Mouse (Mus musculus): ENCODE results near the gene Tenm4. TPM values are rescaled to one million over a fixed set of nuclear protein-coding genes. Genes with fewer than 3 reads are reported as not detected.

The Tenm4 gene
- polyA plus RNA-seq, 2 experiments = 0.11 to 0.28 TPM

- TF ChIP-seq EP300 (IDR thresholded peaks at IDR 0.05; ENCODE audit: low read depth) = no peak
- TF ChIP-seq CTCF (IDR thresholded peaks at IDR 0.05; ENCODE audit: low read depth) = no peak
- Histone ChIP-seq H3K36me3 (replicated peaks; ENCODE audit: control insufficient read depth, insufficient read depth, low read depth) (no peaks in the 10 kb centered on the region), H3K4me3 (ENCODE audit: insufficient read depth in 1 of 2, low read depth in 2 of 2, low read length in 2 of 2) (no peak overlapping the region), H3K4me1 (replicated peaks; ENCODE audit: control insufficient read depth in 2 of 2, insufficient read depth in 2 of 2, low read length in 1 of 2) (no peaks in the 10 kb centered on the region), H3K27me3 (ENCODE audit: control insufficient read depth, insufficient read depth, low read length) (no peaks in the 10 kb centered on the region), H3K27ac (no peak overlapping the region), H3K9ac (replicated peaks) (no peak overlapping the region), H3K4me2 (ENCODE audit: low read depth) (no peak overlapping the region), H3K9me3 (ENCODE audit: control insufficient read depth, low read length) (no peaks in the 10 kb centered on the region)
- 65% methylated on average over 11 of the region's 11 CpGs for WGBS (ENCODE audit: insufficient replicate concordance)
- DNase-seq (ENCODE audit: low read depth in 3 of 3, low spot score in 3 of 3) (no peak), ATAC-seq (ENCODE audit: insufficient read depth) (no peak)
Observed at GRCm38 (mm10) chr7:96409323-96409880, 238.4 kb downstream of the Tenm4 start.

- no peaks in the 10 kb centered on the region for H3K9me3 ChIP-seq (ENCODE audit: control insufficient read depth, low read length)
- H3K4me1 ChIP-seq (replicated peaks; ENCODE audit: control insufficient read depth in 2 of 2, insufficient read depth in 2 of 2, low read length in 1 of 2) = no peaks in the 10 kb centered on the region
- H3K27me3 ChIP-seq (ENCODE audit: control insufficient read depth, insufficient read depth, low read length) = no peaks in the 10 kb centered on the region
- 13% methylated on average over 1 of the region's 1 CpGs for WGBS (ENCODE audit: insufficient replicate concordance)
- H3K9ac ChIP-seq (replicated peaks) = no peak overlapping the region
- no peak overlapping the region for H3K4me2 ChIP-seq (ENCODE audit: low read depth)
- H3K27ac ChIP-seq = no peak overlapping the region
- H3K36me3 ChIP-seq (replicated peaks; ENCODE audit: control insufficient read depth, insufficient read depth, low read depth) = no peaks in the 10 kb centered on the region
- DNase-seq (ENCODE audit: low read depth in 3 of 3, low spot score in 3 of 3) (no peak), ATAC-seq (ENCODE audit: insufficient read depth) (no peak)
- no peak for TF ChIP-seq CTCF (IDR thresholded peaks at IDR 0.05; ENCODE audit: low read depth)
- no peak for TF ChIP-seq EP300 (IDR thresholded peaks at IDR 0.05; ENCODE audit: low read depth)
- H3K4me3 ChIP-seq (ENCODE audit: insufficient read depth in 1 of 2, low read depth in 2 of 2, low read length in 2 of 2) = no peak overlapping the region
Observed at GRCm38 (mm10) chr7:96413822-96414221, 242.8 kb downstream of the Tenm4 start.

GRCm38 (mm10) chr7:96414290-96415055 lies 243.4 kb downstream of the Tenm4 start:
- no peak overlapping the region for H3K9ac ChIP-seq (replicated peaks)
- ATAC-seq (ENCODE audit: insufficient read depth) = no peak
- H3K36me3 ChIP-seq (replicated peaks; ENCODE audit: control insufficient read depth, insufficient read depth, low read depth) = no peaks in the 10 kb centered on the region
- no peak overlapping the region for H3K4me3 ChIP-seq (ENCODE audit: insufficient read depth in 1 of 2, low read depth in 2 of 2, low read length in 2 of 2)
- H3K4me1 ChIP-seq (replicated peaks; ENCODE audit: control insufficient read depth in 2 of 2, insufficient read depth in 2 of 2, low read length in 1 of 2) = no peaks in the 10 kb centered on the region
- no peak for DNase-seq (ENCODE audit: low read depth in 3 of 3, low spot score in 3 of 3)
- no peaks in the 10 kb centered on the region for H3K27me3 ChIP-seq (ENCODE audit: control insufficient read depth, insufficient read depth, low read length)
- no peak overlapping the region for H3K4me2 ChIP-seq (ENCODE audit: low read depth)
- TF ChIP-seq CTCF (IDR thresholded peaks at IDR 0.05; ENCODE audit: low read depth) (no peak), EP300 (IDR thresholded peaks at IDR 0.05; ENCODE audit: low read depth) (no peak)
- WGBS (ENCODE audit: insufficient replicate concordance) = 53% methylated on average over 9 of the region's 9 CpGs
- H3K9me3 ChIP-seq (ENCODE audit: control insufficient read depth, low read length) = no peaks in the 10 kb centered on the region
- no peak overlapping the region for H3K27ac ChIP-seq

GRCm38 (mm10) chr7:96417251-96418004 lies 246.4 kb downstream of the Tenm4 start:
- TF ChIP-seq EP300 (IDR thresholded peaks at IDR 0.05; ENCODE audit: low read depth) = no peak
- TF ChIP-seq CTCF (IDR thresholded peaks at IDR 0.05; ENCODE audit: low read depth) = no peak
- H3K9me3 ChIP-seq (ENCODE audit: control insufficient read depth, low read length) = no peaks in the 10 kb centered on the region
- no peaks in the 10 kb centered on the region for H3K27me3 ChIP-seq (ENCODE audit: control insufficient read depth, insufficient read depth, low read length)
- DNase-seq (ENCODE audit: low read depth in 3 of 3, low spot score in 3 of 3) (no peak), ATAC-seq (ENCODE audit: insufficient read depth) (no peak)
- H3K36me3 ChIP-seq (replicated peaks; ENCODE audit: control insufficient read depth, insufficient read depth, low read depth) = no peaks in the 10 kb centered on the region
- H3K27ac ChIP-seq = no peak overlapping the region
- H3K4me3 ChIP-seq (ENCODE audit: insufficient read depth in 1 of 2, low read depth in 2 of 2, low read length in 2 of 2) = no peak overlapping the region
- H3K4me1 ChIP-seq (replicated peaks; ENCODE audit: control insufficient read depth in 2 of 2, insufficient read depth in 2 of 2, low read length in 1 of 2) = no peaks in the 10 kb centered on the region
- WGBS (ENCODE audit: insufficient replicate concordance) = 60% methylated on average over 13 of the region's 13 CpGs
- H3K4me2 ChIP-seq (ENCODE audit: low read depth) = no peak overlapping the region
- no peak overlapping the region for H3K9ac ChIP-seq (replicated peaks)

- TF ChIP-seq EP300 (IDR thresholded peaks at IDR 0.05; ENCODE audit: low read depth) (no peak), CTCF (IDR thresholded peaks at IDR 0.05; ENCODE audit: low read depth) (no peak)
- DNase-seq (ENCODE audit: low read depth in 3 of 3, low spot score in 3 of 3) (no peak), ATAC-seq (ENCODE audit: insufficient read depth) (no peak)
- Histone ChIP-seq H3K9me3 (ENCODE audit: control insufficient read depth, low read length) (no peaks in the 10 kb centered on the region), H3K36me3 (replicated peaks; ENCODE audit: control insufficient read depth, insufficient read depth, low read depth) (no peaks in the 10 kb centered on the region), H3K4me2 (ENCODE audit: low read depth) (no peak overlapping the region), H3K27me3 (ENCODE audit: control insufficient read depth, insufficient read depth, low read length) (no peaks in the 10 kb centered on the region), H3K4me3 (ENCODE audit: insufficient read depth in 1 of 2, low read depth in 2 of 2, low read length in 2 of 2) (no peak overlapping the region), H3K9ac (replicated peaks) (no peak overlapping the region), H3K27ac (no peak overlapping the region), H3K4me1 (replicated peaks; ENCODE audit: control insufficient read depth in 2 of 2, insufficient read depth in 2 of 2, low read length in 1 of 2) (no peaks in the 10 kb centered on the region)
- 38% methylated on average over 3 of the region's 3 CpGs for WGBS (ENCODE audit: insufficient replicate concordance)
Observed at GRCm38 (mm10) chr7:96418146-96418545, 247.1 kb downstream of the Tenm4 start.

All from liver, embryonic 14.5 days (tissue).